Mouse (Mus musculus) c-Kit-positive CD71-negative TER-119-negative erythroid progenitor cells, embryonic 14.5 days (primary cell): ENCODE results near the gene Sync.

Source experiments
- DNase-seq: peaks from one replicate; pipeline ENCODE4 v3.0.0-alpha.2; 2013; ENCODE audit warnings: low read depth

Gene Sync

GRCm38 (mm10) chr4:129263225-129264021, 24.0 kb upstream of the Sync start:
- DNase-seq = peak; percentile 77

- DNase-seq = no peak
Measured at GRCm38 (mm10) chr4:129266191-129266590, 21.2 kb upstream of the Sync start.

GRCm38 (mm10) chr4:129266821-129267220, 20.6 kb upstream of the Sync start:
- DNase-seq = no peak

GRCm38 (mm10) chr4:129268698-129269097, 18.7 kb upstream of the Sync start:
- no peak for DNase-seq

GRCm38 (mm10) chr4:129271991-129272755, 15.2 kb upstream of the Sync start:
- DNase-seq = no peak

- no peak for DNase-seq
Measured at GRCm38 (mm10) chr4:129272756-129273046, 14.7 kb upstream of the Sync start.

- peak; percentile 95 for DNase-seq
Measured at GRCm38 (mm10) chr4:129276453-129276865, 11.0 kb upstream of the Sync start.

- no peak for DNase-seq
Measured at GRCm38 (mm10) chr4:129282786-129283185, 4.6 kb upstream of the Sync start.

GRCm38 (mm10) chr4:129283226-129283625, 4.2 kb upstream of the Sync start:
- DNase-seq = no peak

- no peak for DNase-seq
Measured at GRCm38 (mm10) chr4:129284685-129285084, 2.7 kb upstream of the Sync start.

- DNase-seq = no peak
Measured at GRCm38 (mm10) chr4:129286001-129286682, 1.3 kb upstream of the Sync start.

GRCm38 (mm10) chr4:129286683-129287471, 540 bp upstream of the Sync start:
- DNase-seq = no peak

GRCm38 (mm10) chr4:129288067-129288466, 650 bp downstream of the Sync start:
- DNase-seq = no peak

- DNase-seq = no peak
Measured at GRCm38 (mm10) chr4:129289671-129290070, 2.3 kb downstream of the Sync start.

GRCm38 (mm10) chr4:129292831-129293230, 5.4 kb downstream of the Sync start:
- DNase-seq = no peak

GRCm38 (mm10) chr4:129293702-129294101, 6.3 kb downstream of the Sync start:
- no peak for DNase-seq

GRCm38 (mm10) chr4:129295188-129295587, 7.8 kb downstream of the Sync start:
- no peak for DNase-seq

- DNase-seq = no peak
Measured at GRCm38 (mm10) chr4:129296066-129296465, 8.6 kb downstream of the Sync start.

- DNase-seq = no peak
Measured at GRCm38 (mm10) chr4:129297724-129298123, 10.3 kb downstream of the Sync start.

- no peak for DNase-seq
Measured at GRCm38 (mm10) chr4:129299121-129299520, 11.7 kb downstream of the Sync start.

- DNase-seq = no peak
Measured at GRCm38 (mm10) chr4:129303401-129303800, 16.0 kb downstream of the Sync start.

- DNase-seq = no peak
Measured at GRCm38 (mm10) chr4:129303816-129304215, 16.4 kb downstream of the Sync start.
